Mouse (Mus musculus): ENCODE measurements around the gene Wnt1.
"Not testable (repeated sequence)": the region's sequence is repeated elsewhere in the genome, so short reads cannot be mapped to it uniquely, and the experiment has no call there.

Wnt1 gene

GRCm38 (mm10) chr15:98789661-98790535 is at the start of gene Wnt1:
TSS of gene Wnt1 (plus strand) at chr15:98789857.
- DNase-seq: no peak

- no peak for DNase-seq
Measured at GRCm38 (mm10) chr15:98740219-98740618, 49.4 kb upstream of the Wnt1 start.

- no peak for DNase-seq
Measured at GRCm38 (mm10) chr15:98742766-98743428, 46.8 kb upstream of the Wnt1 start.

GRCm38 (mm10) chr15:98743863-98744262 is 45.8 kb upstream of the Wnt1 start:
- not testable (repeated sequence) for DNase-seq

GRCm38 (mm10) chr15:98746344-98746965 is 43.2 kb upstream of the Wnt1 start:
- DNase-seq: no peak

- DNase-seq: no peak
Measured at GRCm38 (mm10) chr15:98747296-98747695, 42.4 kb upstream of the Wnt1 start.

GRCm38 (mm10) chr15:98749093-98749492 is 40.6 kb upstream of the Wnt1 start:
- DNase-seq: no peak

GRCm38 (mm10) chr15:98753021-98753423 is 36.6 kb upstream of the Wnt1 start:
- no peak for DNase-seq

GRCm38 (mm10) chr15:98754125-98754524 is 35.5 kb upstream of the Wnt1 start:
- no peak for DNase-seq

GRCm38 (mm10) chr15:98762201-98762621 is 27.4 kb upstream of the Wnt1 start:
- DNase-seq: peak; percentile 75

- peak; percentile 91 for DNase-seq
Measured at GRCm38 (mm10) chr15:98762670-98763529, 26.8 kb upstream of the Wnt1 start, which contains the start of gene Arf3. TSS of gene Arf3 (minus strand) at chr15:98763214.

- DNase-seq: no peak
Measured at GRCm38 (mm10) chr15:98765929-98766328, 23.7 kb upstream of the Wnt1 start.

- DNase-seq: no peak
Measured at GRCm38 (mm10) chr15:98768259-98768658, 21.4 kb upstream of the Wnt1 start.

- DNase-seq: no peak
Measured at GRCm38 (mm10) chr15:98771813-98772425, 17.7 kb upstream of the Wnt1 start.

GRCm38 (mm10) chr15:98772511-98773211 is 17.0 kb upstream of the Wnt1 start:
- no peak for DNase-seq

GRCm38 (mm10) chr15:98774096-98774495 is 15.6 kb upstream of the Wnt1 start:
- no peak for DNase-seq

- DNase-seq: no peak
Measured at GRCm38 (mm10) chr15:98775533-98775932, 14.1 kb upstream of the Wnt1 start.

GRCm38 (mm10) chr15:98776280-98777004 is 13.2 kb upstream of the Wnt1 start:
- no peak for DNase-seq

GRCm38 (mm10) chr15:98777005-98777616 is 12.5 kb upstream of the Wnt1 start:
- no peak for DNase-seq

GRCm38 (mm10) chr15:98777762-98778161 is 11.9 kb upstream of the Wnt1 start, which contains the start of gene Wnt10b:
TSS of gene Wnt10b (minus strand) at chr15:98778150.
- no peak for DNase-seq
